Mouse (Mus musculus): ENCODE measurements around the gene Scarb1.

Scarb1 gene

GRCm38 (mm10) chr5:125244825-125245533 is 95.9 kb downstream of the Scarb1 start:
- DNase-seq (ENCODE audit: extremely low read depth, insufficient read length, low spot score), result peak; percentile 21

GRCm38 (mm10) chr5:125243928-125244327 is 97.0 kb downstream of the Scarb1 start:
- DNase-seq (ENCODE audit: extremely low read depth, insufficient read length, low spot score), result no peak

- DNase-seq (ENCODE audit: extremely low read depth, insufficient read length, low spot score), result peak; percentile 63
Observed at GRCm38 (mm10) chr5:125242111-125242510, 98.8 kb downstream of the Scarb1 start.

GRCm38 (mm10) chr5:125241627-125242026 is 99.3 kb downstream of the Scarb1 start:
- no peak for DNase-seq (ENCODE audit: extremely low read depth, insufficient read length, low spot score)

GRCm38 (mm10) chr5:125240124-125240781 is 100.6 kb downstream of the Scarb1 start:
- no peak for DNase-seq (ENCODE audit: extremely low read depth, insufficient read length, low spot score)

- DNase-seq (ENCODE audit: extremely low read depth, insufficient read length, low spot score), result no peak
Observed at GRCm38 (mm10) chr5:125235874-125236273, 105.0 kb downstream of the Scarb1 start.

GRCm38 (mm10) chr5:125235398-125235797 is 105.5 kb downstream of the Scarb1 start:
- no peak for DNase-seq (ENCODE audit: extremely low read depth, insufficient read length, low spot score)

- DNase-seq (ENCODE audit: extremely low read depth, insufficient read length, low spot score), result no peak
Observed at GRCm38 (mm10) chr5:125234399-125234798, 106.5 kb downstream of the Scarb1 start.

GRCm38 (mm10) chr5:125233478-125233877 is 107.4 kb downstream of the Scarb1 start:
- no peak for DNase-seq (ENCODE audit: extremely low read depth, insufficient read length, low spot score)

GRCm38 (mm10) chr5:125232443-125232979 is 108.4 kb downstream of the Scarb1 start:
- DNase-seq (ENCODE audit: extremely low read depth, insufficient read length, low spot score), result no peak

- DNase-seq (ENCODE audit: extremely low read depth, insufficient read length, low spot score), result no peak
Observed at GRCm38 (mm10) chr5:125230463-125230862, 110.4 kb downstream of the Scarb1 start.

GRCm38 (mm10) chr5:125229097-125229496 is 111.8 kb downstream of the Scarb1 start:
- no peak for DNase-seq (ENCODE audit: extremely low read depth, insufficient read length, low spot score)

- no peak for DNase-seq (ENCODE audit: extremely low read depth, insufficient read length, low spot score)
Observed at GRCm38 (mm10) chr5:125227699-125228098, 113.2 kb downstream of the Scarb1 start.

All from 3134 (cell line).